Mouse (Mus musculus) testis, postnatal 10 days (tissue): ENCODE results near the gene Olfr656.

Experiments used
- DNase-seq: peaks from one replicate; pipeline ENCODE4 v3.0.0; 2021; ENCODE audit warnings: low spot score

The Olfr656 gene

GRCm38 (mm10) chr7:104613655-104614054, at the start of gene Olfr656:
Gene Olfr656 (plus strand): TSS chr7:104613955.
- DNase-seq = no peak

- DNase-seq = no peak
Observed at GRCm38 (mm10) chr7:104577014-104577413, 36.7 kb upstream of the Olfr656 start, which contains the start of gene Olfr653. Gene Olfr653 (plus strand): TSS chr7:104577314.

- no peak for DNase-seq
Observed at GRCm38 (mm10) chr7:104580846-104581245, 32.9 kb upstream of the Olfr656 start.

- no peak for DNase-seq
Observed at GRCm38 (mm10) chr7:104581429-104581828, 32.3 kb upstream of the Olfr656 start.

GRCm38 (mm10) chr7:104586725-104587124, 27.0 kb upstream of the Olfr656 start, which contains the start of gene Olfr654:
Gene Olfr654 (plus strand): TSS chr7:104587025.
- DNase-seq = no peak

- DNase-seq = no peak
Observed at GRCm38 (mm10) chr7:104588274-104588673, 25.5 kb upstream of the Olfr656 start.

GRCm38 (mm10) chr7:104601679-104602078, 12.1 kb upstream of the Olfr656 start, which contains the start of gene Olfr655:
Gene Olfr655 (minus strand): TSS chr7:104601779.
- no peak for DNase-seq

GRCm38 (mm10) chr7:104603173-104603572, 10.6 kb upstream of the Olfr656 start:
- DNase-seq = peak; percentile 62

- no peak for DNase-seq
Observed at GRCm38 (mm10) chr7:104604727-104605126, 9.0 kb upstream of the Olfr656 start.

- DNase-seq = no peak
Observed at GRCm38 (mm10) chr7:104624494-104624893, 10.7 kb downstream of the Olfr656 start, which contains the start of gene Olfr657. Gene Olfr657 (plus strand): TSS chr7:104624794.

- DNase-seq = peak; percentile 60
Observed at GRCm38 (mm10) chr7:104646841-104647482, 33.2 kb downstream of the Olfr656 start, which contains the start of gene Olfr658. Gene Olfr658 (minus strand): TSS chr7:104647305.

- DNase-seq = no peak
Observed at GRCm38 (mm10) chr7:104666453-104666852, 52.7 kb downstream of the Olfr656 start, which contains the start of gene Olfr659. Gene Olfr659 (plus strand): TSS chr7:104666753.
